ENCODE assay signal across 20 mouse cellular contexts in genomic region chr17:4964192-4964877, GRCm38 (mm10). TPM values are rescaled to one million over a fixed set of nuclear protein-coding genes. Genes with fewer than 3 reads are reported as not detected.
DNase-seq lines count a peak whose midpoint lies in the region; ATAC-seq and TF ChIP-seq lines count a peak whose summit lies in the region.
"Had no signal": no experiment of that assay in that cellular context is flagged by ENCODE, and none has a peak within 500 bp of the region (broad histone marks: within the 10 kb centered on the region; RNA-seq: fewer than 3 reads in every experiment).

No protein-coding gene starts in this region.

- H3K4me1 ChIP-seq in forebrain, embryonic 16.5 days (replicated peaks; ENCODE audit: control insufficient read depth, insufficient read depth, low read length), result peaks cover 3% of the 10 kb centered on the region; the same call in 1 of the 2 replicates
- H3K4me1 ChIP-seq in forebrain, embryonic 13.5 days, result peaks cover 7% of the 10 kb centered on the region; the same call in 1 of the 2 replicates
- no peaks in the 10 kb centered on the region for H3K4me1 ChIP-seq in lung, adult 2 months (ENCODE audit: control insufficient read depth, insufficient read depth, low read length)
- H3K4me1 ChIP-seq: embryonic facial prominence, embryonic 12.5 days; heart, embryonic 12.5 days; liver, embryonic 15.5 days; midbrain, embryonic 12.5 days had no signal

- peak; percentile 15 to 21 for DNase-seq in lung, adult 18-20 months
- no peak for DNase-seq in lung, adult 2 months
- DNase-seq in MEL-GATA-1-ER (ENCODE audit: extremely low read depth, low read depth), result peak; percentile 20
- peak; percentile 49 for DNase-seq in lung, postnatal 36 days
- no peak for DNase-seq in neural tube, embryonic 10.5 days (ENCODE audit: extremely low spot score, low spot score)
- DNase-seq: adrenal gland, postnatal 25 days; cerebellum, postnatal 25 days; gastrocnemius, postnatal 10 days; heart, postnatal 4 days had no signal

- 68% methylated on average over 10 of the region's 10 CpGs for WGBS in forebrain, embryonic 16.5 days
- WGBS in forebrain, embryonic 13.5 days, result 75% methylated on average over 10 of the region's 10 CpGs
- WGBS in lung, adult 2 months, result 77% methylated on average over 10 of the region's 10 CpGs

- TF ChIP-seq CTCF in lung, adult 2 months (IDR thresholded peaks at IDR 0.05; ENCODE audit: insufficient read depth, low read length), result no peak

- H3K27me3 ChIP-seq in forebrain, embryonic 16.5 days (replicated peaks; ENCODE audit: control insufficient read depth, insufficient read depth, low read length), result peaks cover 5% of the 10 kb centered on the region; the same call in 1 of the 2 replicates
- peaks cover 17% of the 10 kb centered on the region for H3K27me3 ChIP-seq in forebrain, embryonic 13.5 days
- H3K27me3 ChIP-seq: embryonic facial prominence, embryonic 12.5 days; liver, embryonic 15.5 days; midbrain, embryonic 12.5 days had no signal

- H3K9ac ChIP-seq in forebrain, embryonic 16.5 days (replicated peaks; ENCODE audit: low read depth, low read length), result no peak overlapping the region
- H3K9ac ChIP-seq in forebrain, embryonic 13.5 days, result no peak overlapping the region
- H3K9ac ChIP-seq: embryonic facial prominence, embryonic 12.5 days; heart, embryonic 12.5 days; liver, embryonic 15.5 days; midbrain, embryonic 12.5 days had no signal

- 0 out of 2 replicates have a peak, but pooled peaks have one; percentile 10 for ATAC-seq in forebrain, embryonic 16.5 days
- no peak for ATAC-seq in forebrain, embryonic 13.5 days
- ATAC-seq in erythroid progenitor cell, adult 5-6 weeks (replicated peaks; ENCODE audit: low FRiP score, poor library complexity, severe bottlenecking), result no peak
- ATAC-seq: inflammation-experienced regulatory T-cells, adult 6 months had no signal

- no peak overlapping the region for H3K27ac ChIP-seq in forebrain, embryonic 16.5 days (ENCODE audit: low read length)
- H3K27ac ChIP-seq in forebrain, embryonic 13.5 days, result no peak overlapping the region
- H3K27ac ChIP-seq: embryonic facial prominence, embryonic 12.5 days; layer of hippocampus, adult 2 months; left cerebral cortex, adult 2 months; liver, embryonic 15.5 days; midbrain, embryonic 12.5 days had no signal

- H3K9me3 ChIP-seq in forebrain, embryonic 16.5 days (ENCODE audit: control insufficient read depth, low read length), result no peaks in the 10 kb centered on the region
- H3K9me3 ChIP-seq in forebrain, embryonic 13.5 days (replicated peaks), result no peaks in the 10 kb centered on the region
- H3K9me3 ChIP-seq: embryonic facial prominence, embryonic 12.5 days; heart, embryonic 12.5 days; liver, embryonic 15.5 days; midbrain, embryonic 12.5 days had no signal

- no peak overlapping the region for H3K4me3 ChIP-seq in forebrain, embryonic 16.5 days (replicated peaks; ENCODE audit: low read length)
- no peak overlapping the region for H3K4me3 ChIP-seq in forebrain, embryonic 13.5 days
- H3K4me3 ChIP-seq in lung, adult 2 months (replicated peaks; ENCODE audit: extremely low read depth, low read depth, low read length), result no peak overlapping the region
- H3K4me3 ChIP-seq: embryonic facial prominence, embryonic 12.5 days; heart, embryonic 12.5 days; layer of hippocampus, adult 2 months; left cerebral cortex, adult 2 months; liver, embryonic 15.5 days; midbrain, embryonic 12.5 days; myocyte had no signal

- no peak for TF ChIP-seq POLR2A in lung, adult 2 months (IDR thresholded peaks at IDR 0.05; ENCODE audit: borderline replicate concordance, extremely low read depth, low read depth, low read length)

- H3K4me2 ChIP-seq in forebrain, embryonic 16.5 days (ENCODE audit: low read length), result no peak overlapping the region
- H3K4me2 ChIP-seq in forebrain, embryonic 13.5 days, result no peak overlapping the region
- H3K4me2 ChIP-seq: embryonic facial prominence, embryonic 12.5 days; heart, embryonic 12.5 days; liver, embryonic 15.5 days; midbrain, embryonic 12.5 days had no signal

- no peaks in the 10 kb centered on the region for H3K36me3 ChIP-seq in forebrain, embryonic 16.5 days (ENCODE audit: control insufficient read depth, insufficient read depth)
- H3K36me3 ChIP-seq in forebrain, embryonic 13.5 days (ENCODE audit: poor library complexity, severe bottlenecking), result no peaks in the 10 kb centered on the region
- H3K36me3 ChIP-seq: embryonic facial prominence, embryonic 12.5 days; heart, embryonic 12.5 days; liver, embryonic 15.5 days; midbrain, embryonic 12.5 days had no signal

RNA-seq across cellular contexts. Expression of gene Arid1b, which starts 29.8 kb away (rescaled TPM):
- 15.1 and 15.3 TPM in 2 replicates for polyA plus RNA-seq in forebrain, embryonic 16.5 days (2015; fragmentation: Nextera tagmentation; extraction: Ambion mirVana)
- 11.7 and 12.9 TPM in 2 replicates for polyA plus RNA-seq in forebrain, embryonic 13.5 days (2015; fragmentation: Nextera tagmentation; extraction: Ambion mirVana)
- 60.1 and 60.4 TPM in 2 replicates for polyA plus RNA-seq in lung, adult 2 months (2012; rRNA removed)
- 10.1 and 17.2 TPM in 2 replicates for total RNA-seq in erythroid progenitor cell, adult 5-6 weeks (2015; ENCODE audit: low replicate concordance)
- 7.2 and 13.3 TPM in 2 replicates for total RNA-seq in erythroid progenitor cell, adult 5-6 weeks (2017; ENCODE audit: low replicate concordance)

Comparison
In these comparisons a context has a peak if more than half of its experiments do, and no peak if none do; other contexts are left out.
1. DNase-seq: peak in lung, adult 18-20 months (2 of 2), MEL-GATA-1-ER (single experiment) and lung, postnatal 36 days (single experiment); none in lung, adult 2 months (single experiment) and neural tube, embryonic 10.5 days (single experiment).